Mouse (Mus musculus) heart, embryonic 16.5 days (tissue): ENCODE measurements around the gene Pbsn. TPM values are rescaled to one million over a fixed set of nuclear protein-coding genes. Genes with fewer than 3 reads are reported as not detected.

Experiments used
- ATAC-seq: fragments of 200-750 bp; cut with Nextera tagmentation; replicated peaks from 2 replicates; pipeline ENCODE4 v1.8.0; 2017; ENCODE audit warnings: moderate number of reproducible peaks; ENCODE audit not compliant: insufficient read depth, low FRiP score; ENCODE audit errors: extremely low read depth
- H3K27ac ChIP-seq: fragments of 300-500 bp; sonication (generic); 2 replicates; pipeline ENCODE4 v1.5.1; 2014; ENCODE audit warnings: mild to moderate bottlenecking, low read length, control low read depth, moderate library complexity
- H3K27me3 ChIP-seq: fragments of 300-500 bp; sonication (generic); 2 replicates; pipeline ENCODE4 v1.6.1; 2014; ENCODE audit warnings: low read length, mixed read lengths; ENCODE audit not compliant: control insufficient read depth, insufficient read depth
- H3K36me3 ChIP-seq: fragments of 300-500 bp; sonication (generic); 2 replicates; pipeline ENCODE4 v1.6.1; 2014; ENCODE audit not compliant: control insufficient read depth, insufficient read depth
- H3K4me1 ChIP-seq: fragments of 300-500 bp; sonication (generic); 2 replicates; pipeline ENCODE4 v1.6.1; 2014; ENCODE audit warnings: low read length, mixed read lengths; ENCODE audit not compliant: control insufficient read depth, insufficient read depth
- H3K4me2 ChIP-seq: fragments of 300-500 bp; sonication (generic); 2 replicates; pipeline ENCODE4 v1.6.1; 2014; ENCODE audit warnings: low read depth, mild to moderate bottlenecking, control low read depth, low read length
- H3K4me3 ChIP-seq: fragments of 300-500 bp; sonication (generic); 2 replicates; pipeline ENCODE4 v1.5.1; 2014; ENCODE audit warnings: mild to moderate bottlenecking, control low read depth, low read length
- H3K9ac ChIP-seq: fragments of 300-500 bp; sonication (generic); 2 replicates; pipeline ENCODE4 v1.6.1; 2014; ENCODE audit warnings: low read length, control low read depth
- H3K9me3 ChIP-seq: fragments of 300-500 bp; sonication (generic); replicated peaks from 2 replicates; pipeline ENCODE4 v1.6.1; 2016; ENCODE audit warnings: low read length; ENCODE audit not compliant: control insufficient read depth
- WGBS: fragments of 180-500 bp; shearing (Covaris S2); extraction: QIAGEN DNeasy Blood & Tissue Kit; methylation state at CpG from one replicate; pipeline ENCODE4 v1.1.7; 2014; 5-methylcytosine and 5-hydroxymethylcytosine counted together
- polyA plus RNA-seq: library from polyadenylated mRNA; unstranded; fragments of >200 nt; fragmentation: Nextera tagmentation; extraction: Ambion mirVana; gene quantifications from 2 replicates; pipeline ENCODE4 v1.2.1, GENCODE M21; 2015

Gene Pbsn
- polyA plus RNA-seq, 1 experiment from 2014 or later, result not detected

DNA sequence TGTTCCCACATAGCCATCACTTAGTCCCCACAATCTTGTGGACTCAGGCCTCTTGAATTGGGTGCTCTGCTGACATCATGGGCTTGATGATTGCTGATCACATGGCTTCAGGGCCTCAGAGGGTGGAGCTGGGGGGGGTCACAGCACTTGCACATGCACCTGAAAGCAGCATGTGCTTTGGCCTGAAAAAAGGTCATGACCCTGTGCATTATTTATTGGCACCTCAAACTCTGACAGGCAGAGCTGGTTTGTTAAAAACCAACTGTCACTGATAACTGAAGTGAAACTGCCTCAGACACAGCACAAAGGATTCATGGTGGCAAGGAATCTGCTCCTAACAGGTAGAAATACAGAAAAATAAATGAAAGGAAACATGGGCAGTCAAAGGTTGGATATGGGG is 55.6 kb downstream of the Pbsn start:
- Histone ChIP-seq H3K4me1 (no peaks in the 10 kb centered on the region; the same call in 1 of the 2 replicates), H3K36me3 (no peaks in the 10 kb centered on the region), H3K27ac (no peak overlapping the region), H3K9me3 (no peaks in the 10 kb centered on the region), H3K4me3 (no peak overlapping the region), H3K4me2 (no peak overlapping the region), H3K9ac (no peak overlapping the region), H3K27me3 (no peaks in the 10 kb centered on the region)
- no peak for ATAC-seq

GRCm38 (mm10) chrX:77796916-77797315 is 56.5 kb downstream of the Pbsn start:
- no peaks in the 10 kb centered on the region for H3K27me3 ChIP-seq
- no peak overlapping the region for H3K27ac ChIP-seq
- peak overlapping the region; percentile 69 for H3K4me2 ChIP-seq
- no peak overlapping the region for H3K9ac ChIP-seq
- no peak for ATAC-seq
- 45% methylated on average over 1 of the region's 1 CpGs for WGBS
- no peak overlapping the region for H3K4me3 ChIP-seq
- no peaks in the 10 kb centered on the region for H3K9me3 ChIP-seq
- no peaks in the 10 kb centered on the region for H3K36me3 ChIP-seq
- H3K4me1 ChIP-seq, result no peaks in the 10 kb centered on the region; the same call in 1 of the 2 replicates

DNA sequence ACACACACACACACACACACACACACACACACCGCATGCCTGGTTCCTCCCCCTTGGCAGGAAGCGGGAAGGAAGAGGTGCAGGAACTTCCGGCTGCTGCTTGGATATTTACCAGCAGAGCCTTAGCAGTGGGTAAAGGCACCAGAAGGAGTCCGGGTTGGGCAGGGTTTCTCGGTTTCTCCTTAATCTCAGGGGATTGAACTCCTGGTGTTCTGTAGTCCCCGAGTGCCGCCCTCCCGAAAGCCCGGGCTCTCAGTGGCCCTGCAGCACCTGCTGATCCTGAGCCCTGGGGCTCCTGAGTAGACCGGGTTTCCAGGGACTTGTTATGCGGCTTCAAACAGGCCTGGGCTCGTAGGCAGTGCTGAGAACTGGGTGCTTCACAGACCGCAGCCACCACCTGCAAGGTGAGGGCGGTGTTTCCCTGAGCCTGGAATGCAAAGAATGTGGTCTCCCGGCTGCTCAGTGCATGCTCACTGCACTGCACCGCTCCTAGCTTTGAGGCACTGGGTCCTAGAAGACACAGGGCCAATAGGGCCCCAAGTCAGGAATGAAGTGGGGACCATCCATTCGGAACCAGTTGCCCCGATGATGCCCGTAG is 57.1 kb downstream of the Pbsn start, which contains the start of gene Prkx:
Gene Prkx, minus strand, starts transcription at position 41 of the 598 bp plus-strand sequence.
- H3K4me3 ChIP-seq, result peak within 1 kb of the TSS; percentile 68
- H3K27ac ChIP-seq, result peak within 1 kb of the TSS; percentile 75
- no peaks in the 10 kb centered on the region for H3K27me3 ChIP-seq
- no peaks in the 10 kb centered on the region; the same call in 1 of the 2 replicates for H3K4me1 ChIP-seq
- H3K9ac ChIP-seq, result peak within 1 kb of the TSS; percentile 79
- no peaks in the 10 kb centered on the region for H3K36me3 ChIP-seq
- peak within 1 kb of the TSS; percentile 69 for H3K4me2 ChIP-seq
- peak; percentile 64 for ATAC-seq
- H3K9me3 ChIP-seq, result no peaks in the 10 kb centered on the region
- WGBS, result 24% methylated on average over 17 of the region's 19 CpGs

DNA sequence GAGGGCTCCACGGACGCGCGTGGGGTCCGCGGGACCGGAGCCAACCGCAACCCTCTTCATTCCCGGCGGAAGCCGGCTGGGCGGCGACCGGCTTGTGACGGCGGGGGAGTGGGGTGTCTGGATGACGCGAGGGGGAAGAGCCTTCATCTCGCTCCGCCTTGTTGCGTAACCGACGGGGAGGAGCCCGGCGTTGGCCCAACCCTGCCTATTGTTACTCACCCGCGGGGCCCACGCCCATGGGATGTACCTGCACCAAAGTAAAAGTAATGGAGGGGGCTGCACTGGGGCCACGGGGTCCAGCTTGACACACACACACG is 57.6 kb downstream of the Pbsn start:
- H3K4me1 ChIP-seq, result no peaks in the 10 kb centered on the region; the same call in 1 of the 2 replicates
- WGBS, result 6% methylated on average over 28 of the region's 30 CpGs
- no peaks in the 10 kb centered on the region for H3K27me3 ChIP-seq
- no peaks in the 10 kb centered on the region for H3K9me3 ChIP-seq
- H3K4me2 ChIP-seq, result peak overlapping the region; percentile 69
- H3K4me3 ChIP-seq, result peak overlapping the region; percentile 68
- peak overlapping the region; percentile 79 for H3K9ac ChIP-seq
- ATAC-seq, result peak; percentile 98
- H3K36me3 ChIP-seq, result no peaks in the 10 kb centered on the region
- peak overlapping the region; percentile 75 for H3K27ac ChIP-seq

DNA sequence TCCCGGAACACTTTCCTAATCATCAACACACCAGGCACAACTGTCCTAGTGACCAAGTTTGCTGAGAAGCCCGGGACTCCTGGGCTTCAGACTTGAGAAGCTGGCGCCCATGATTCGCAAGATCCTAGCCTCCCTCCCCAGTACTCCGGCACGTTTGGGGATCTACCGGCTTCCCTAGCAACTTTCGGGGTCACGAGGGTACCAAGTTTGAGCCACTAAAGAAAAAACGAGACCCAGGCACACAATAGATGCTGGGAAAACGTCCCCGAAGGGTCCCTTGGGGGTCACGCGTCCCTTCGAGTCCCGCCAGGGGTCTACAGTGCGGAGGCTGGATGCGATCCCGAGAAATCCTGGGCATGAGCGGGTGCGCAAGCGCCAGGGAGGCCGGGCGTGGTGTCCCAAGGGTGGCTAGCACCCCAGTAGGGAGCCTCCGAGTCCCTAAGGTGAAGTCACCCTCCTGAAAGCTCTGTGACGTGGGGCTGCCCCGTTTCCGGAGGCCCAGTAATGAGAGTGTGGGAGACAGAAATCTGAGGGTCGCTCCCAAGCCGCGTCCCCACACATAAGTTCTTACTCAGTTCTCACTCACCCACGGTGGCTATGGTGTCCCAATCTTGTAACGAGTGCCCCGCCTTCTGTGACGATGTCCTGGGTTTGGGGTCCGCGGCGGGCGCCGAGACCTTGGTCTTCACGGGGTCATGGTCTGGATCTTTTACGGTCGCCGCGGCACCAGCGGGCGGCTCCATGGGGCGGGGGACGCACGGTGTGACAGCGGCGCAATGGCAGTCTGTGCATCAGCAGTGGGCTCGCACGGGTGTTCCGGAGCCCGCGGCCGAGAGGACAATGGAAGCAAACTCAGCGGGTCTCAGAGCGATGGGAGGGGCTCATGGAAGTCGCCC is 58.2 kb downstream of the Pbsn start:
- peak overlapping the region; percentile 69 for H3K4me2 ChIP-seq
- H3K4me3 ChIP-seq, result peak overlapping the region; percentile 68
- no peaks in the 10 kb centered on the region; the same call in 1 of the 2 replicates for H3K4me1 ChIP-seq
- H3K36me3 ChIP-seq, result no peaks in the 10 kb centered on the region
- peak; percentile 53 for ATAC-seq
- no peaks in the 10 kb centered on the region for H3K9me3 ChIP-seq
- H3K27ac ChIP-seq, result peak overlapping the region; percentile 61
- peak overlapping the region; percentile 79 for H3K9ac ChIP-seq
- H3K27me3 ChIP-seq, result no peaks in the 10 kb centered on the region
- WGBS, result 9% methylated on average over 59 of the region's 61 CpGs

DNA sequence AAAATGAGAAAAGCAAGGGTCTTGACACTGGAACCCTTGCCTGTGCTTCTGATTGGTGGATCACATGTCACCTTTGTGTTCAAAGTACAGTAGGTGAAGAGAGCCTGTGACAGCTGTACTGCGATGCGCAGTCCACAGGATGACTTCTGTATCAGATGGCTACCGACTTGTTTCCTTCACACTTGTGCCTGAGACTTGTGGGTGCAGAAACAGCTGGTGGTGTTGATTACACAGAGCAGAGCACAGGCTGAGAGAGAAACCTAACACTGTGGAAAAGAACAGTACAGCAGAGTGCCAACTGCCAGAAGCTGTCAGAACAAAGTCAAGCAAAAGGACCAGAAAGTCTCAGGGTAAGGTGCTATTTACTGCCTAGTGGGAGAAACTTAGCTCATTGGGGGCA is 64.7 kb downstream of the Pbsn start:
- Histone ChIP-seq H3K9ac (no peak overlapping the region), H3K36me3 (peaks cover 4% of the 10 kb centered on the region; the same call in 1 of the 2 replicates), H3K27me3 (no peaks in the 10 kb centered on the region), H3K4me2 (no peak overlapping the region), H3K9me3 (no peaks in the 10 kb centered on the region), H3K27ac (no peak overlapping the region), H3K4me3 (no peak overlapping the region), H3K4me1 (no peaks in the 10 kb centered on the region)
- ATAC-seq, result no peak
- 62% methylated on average over 3 of the region's 3 CpGs for WGBS

Other genes starting within 250 kb of the Pbsn start
- gene Prkx, start 57.3 kb downstream of the Pbsn start, polyA plus RNA-seq, result 12.8 and 14.1 TPM in 2 replicates
- gene Gm14744, start 11.1 kb upstream of the Pbsn start, polyA plus RNA-seq, result not detected in 2 replicates
- not detected in 2 replicates for gene 5430402E10Rik, start 71.4 kb upstream of the Pbsn start, polyA plus RNA-seq
- gene Obp1a, start 237.8 kb upstream of the Pbsn start, polyA plus RNA-seq, result not detected in 2 replicates